Mouse (Mus musculus): Measurements from ENCODE around the gene Gnat1. TPM values are rescaled to one million over a fixed set of nuclear protein-coding genes. Genes with fewer than 3 reads are reported as not detected.

The Gnat1 gene
- not detected for total RNA-seq (2021)
- long read RNA-seq, experiment 1, result 0 reads
- long read RNA-seq, experiment 2, result 0 reads

- DNase-seq, result no peak
Observed at GRCm38 (mm10) chr9:107679501-107679900, at the start of gene Gnat1. Gene Gnat1, minus strand, starts transcription at chr9:107679712.

GRCm38 (mm10) chr9:107728919-107729670, 49.6 kb upstream of the Gnat1 start:
- no peak for DNase-seq

- no peak for DNase-seq
Observed at GRCm38 (mm10) chr9:107727041-107727440, 47.5 kb upstream of the Gnat1 start.

- no peak for DNase-seq
Observed at GRCm38 (mm10) chr9:107724796-107725195, 45.3 kb upstream of the Gnat1 start.

- DNase-seq, result no peak
Observed at GRCm38 (mm10) chr9:107723794-107724531, 44.5 kb upstream of the Gnat1 start.

GRCm38 (mm10) chr9:107723292-107723691, 43.8 kb upstream of the Gnat1 start:
- DNase-seq, result no peak

- DNase-seq, result no peak
Observed at GRCm38 (mm10) chr9:107718781-107719540, 39.4 kb upstream of the Gnat1 start.

- DNase-seq, result peak; percentile 49
Observed at GRCm38 (mm10) chr9:107716951-107717350, 37.4 kb upstream of the Gnat1 start.

GRCm38 (mm10) chr9:107715632-107716031, 36.1 kb upstream of the Gnat1 start:
- no peak for DNase-seq

- peak; percentile 53 for DNase-seq
Observed at GRCm38 (mm10) chr9:107714221-107714952, 34.9 kb upstream of the Gnat1 start.

- peak; percentile 79 for DNase-seq
Observed at GRCm38 (mm10) chr9:107709697-107710483, 30.4 kb upstream of the Gnat1 start, which contains the start of gene Sema3f. Gene Sema3f, minus strand, starts transcription at chr9:107710475.

GRCm38 (mm10) chr9:107709096-107709696, 29.7 kb upstream of the Gnat1 start:
- no peak for DNase-seq

- no peak for DNase-seq
Observed at GRCm38 (mm10) chr9:107708439-107709095, 29.1 kb upstream of the Gnat1 start.

GRCm38 (mm10) chr9:107707701-107708438, 28.4 kb upstream of the Gnat1 start:
- no peak for DNase-seq

GRCm38 (mm10) chr9:107706781-107707211, 27.3 kb upstream of the Gnat1 start:
- DNase-seq, result no peak

- peak; percentile 81 for DNase-seq
Observed at GRCm38 (mm10) chr9:107703337-107704122, 24.0 kb upstream of the Gnat1 start.

- no peak for DNase-seq
Observed at GRCm38 (mm10) chr9:107702606-107703185, 23.2 kb upstream of the Gnat1 start.

- peak; percentile 81 for DNase-seq
Observed at GRCm38 (mm10) chr9:107701594-107701993, 22.1 kb upstream of the Gnat1 start.

All from gastrocnemius, postnatal 10 days (tissue).